Mouse (Mus musculus) embryonic facial prominence, embryonic 10.5 days (tissue): ENCODE data around the gene Nol12. TPM values are rescaled to one million over a fixed set of nuclear protein-coding genes. Genes with fewer than 3 reads are reported as not detected.

ENCODE experiments used
- DNase-seq: peaks from one replicate; pipeline ENCODE4 v3.0.0-alpha.2; 2017; ENCODE audit warnings: low spot score
- H3K27ac ChIP-seq: fragments of 300-500 bp; sonication (generic); replicated peaks from 2 replicates; pipeline ENCODE4 v1.5.1; 2016; ENCODE audit warnings: mild to moderate bottlenecking
- H3K27me3 ChIP-seq: fragments of 300-500 bp; sonication (generic); replicated peaks from 2 replicates; pipeline ENCODE4 v1.6.1; 2016; ENCODE audit warnings: low read depth, mild to moderate bottlenecking; ENCODE audit not compliant: poor library complexity, severe bottlenecking
- H3K36me3 ChIP-seq: fragments of 300-500 bp; sonication (generic); replicated peaks from 2 replicates; pipeline ENCODE4 v1.6.1; 2016; ENCODE audit warnings: mild to moderate bottlenecking, moderate library complexity
- H3K4me1 ChIP-seq: fragments of 300-500 bp; sonication (generic); 2 replicates; pipeline ENCODE4 v1.6.1; 2016
- H3K4me3 ChIP-seq: fragments of 300-500 bp; sonication (generic); 2 replicates; pipeline ENCODE4 v1.5.1; 2016; ENCODE audit warnings: mild to moderate bottlenecking, moderate library complexity
- H3K9me3 ChIP-seq: fragments of 300-500 bp; sonication (generic); 2 replicates; pipeline ENCODE4 v1.6.1; 2016; ENCODE audit warnings: mild to moderate bottlenecking
- WGBS: fragments of 180-500 bp; shearing (Covaris S2); methylation state at CpG from one replicate; pipeline ENCODE4 v1.1.7; 2016; 5-methylcytosine and 5-hydroxymethylcytosine counted together
- microRNA-seq: library from miRNA; unstranded; fragments of <30 nt; microRNA quantifications from one replicate; pipeline ENCODE4, GENCODE M21; 2017
- polyA plus RNA-seq: library from polyadenylated mRNA; unstranded; fragments of >200 nt; fragmentation: Nextera tagmentation; extraction: Ambion mirVana; gene quantifications from 2 replicates; pipeline ENCODE4 v1.2.1, GENCODE M21; 2016

The Nol12 gene
- polyA plus RNA-seq, 1 experiment from 2014 or later, result 69.2 TPM

DNA sequence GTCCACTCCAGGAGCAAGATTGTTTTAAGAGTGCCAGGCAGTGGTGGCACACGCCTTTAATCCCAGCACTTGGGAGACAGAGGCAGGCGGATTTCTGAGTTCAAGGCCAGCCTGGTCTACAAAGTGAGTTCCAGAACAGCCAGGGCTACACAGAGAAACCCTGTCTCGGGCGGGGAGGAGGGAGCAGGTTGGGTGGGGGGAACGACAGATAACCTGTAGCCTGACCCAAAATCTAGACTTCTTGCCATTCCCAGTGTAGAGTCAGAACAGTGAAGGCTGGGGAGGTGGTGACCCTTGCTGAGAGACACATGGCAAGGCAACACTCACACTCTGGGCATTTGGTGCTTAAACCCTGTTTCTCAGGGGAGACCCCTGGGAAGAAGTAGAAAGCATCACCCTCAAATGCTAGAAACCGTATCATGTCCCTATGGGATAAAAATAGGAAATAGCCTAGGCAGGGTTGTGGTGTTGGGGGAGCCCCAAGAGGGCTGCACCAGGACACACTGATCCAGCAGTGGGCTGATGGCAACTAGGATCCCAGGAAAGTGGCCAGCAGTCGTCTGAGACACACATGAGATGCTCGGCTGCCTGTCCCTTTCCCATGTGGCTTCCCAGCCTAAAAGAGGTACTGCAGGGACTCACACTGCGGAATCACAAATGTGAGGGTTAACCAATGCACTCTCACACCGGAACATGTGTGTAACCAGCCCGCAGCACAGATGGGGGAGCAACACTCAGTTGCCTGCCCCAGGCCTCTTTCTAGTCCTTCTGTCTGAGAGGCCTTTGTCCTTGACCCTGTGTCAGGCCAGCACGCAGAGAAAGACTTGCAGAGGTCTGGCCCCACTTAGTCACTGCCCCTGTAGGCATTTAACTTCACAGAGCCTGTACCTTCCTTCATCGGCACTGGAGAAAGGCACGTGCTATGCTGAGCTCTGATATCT, 54.7 kb downstream of the Nol12 start:
- no peak for DNase-seq
- Histone ChIP-seq H3K27ac (no peak overlapping the region), H3K9me3 (no peaks in the 10 kb centered on the region), H3K4me1 (peaks cover 38% of the 10 kb centered on the region), H3K27me3 (no peaks in the 10 kb centered on the region), H3K36me3 (peaks cover 83% of the 10 kb centered on the region), H3K4me3 (no peak overlapping the region)
- WGBS, result 83% methylated on average over 14 of the region's 14 CpGs

DNA sequence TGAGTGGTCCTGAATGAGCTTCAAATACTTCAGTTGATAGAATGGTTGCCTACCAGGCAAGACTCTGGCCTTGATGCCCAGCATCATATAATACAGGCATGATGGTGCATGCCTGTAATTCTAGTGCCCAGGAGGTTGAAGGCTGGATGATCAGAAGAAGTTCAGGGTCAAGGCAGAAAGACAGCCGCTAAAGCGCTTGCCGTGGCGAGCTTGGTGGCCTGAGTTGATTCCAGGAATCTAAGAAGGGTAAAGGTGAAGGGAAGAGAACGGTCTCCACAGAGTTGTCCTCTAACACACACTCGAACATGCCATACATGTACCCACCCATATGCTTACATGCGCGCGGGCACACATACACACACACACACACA, 55.3 kb downstream of the Nol12 start:
- 96% methylated on average over 9 of the region's 9 CpGs for WGBS
- no peaks in the 10 kb centered on the region for H3K9me3 ChIP-seq
- H3K4me1 ChIP-seq, result peaks cover 32% of the 10 kb centered on the region
- H3K27ac ChIP-seq, result no peak overlapping the region
- H3K4me3 ChIP-seq, result no peak overlapping the region
- H3K36me3 ChIP-seq, result peaks cover 90% of the 10 kb centered on the region
- no peak for DNase-seq
- no peaks in the 10 kb centered on the region for H3K27me3 ChIP-seq

DNA sequence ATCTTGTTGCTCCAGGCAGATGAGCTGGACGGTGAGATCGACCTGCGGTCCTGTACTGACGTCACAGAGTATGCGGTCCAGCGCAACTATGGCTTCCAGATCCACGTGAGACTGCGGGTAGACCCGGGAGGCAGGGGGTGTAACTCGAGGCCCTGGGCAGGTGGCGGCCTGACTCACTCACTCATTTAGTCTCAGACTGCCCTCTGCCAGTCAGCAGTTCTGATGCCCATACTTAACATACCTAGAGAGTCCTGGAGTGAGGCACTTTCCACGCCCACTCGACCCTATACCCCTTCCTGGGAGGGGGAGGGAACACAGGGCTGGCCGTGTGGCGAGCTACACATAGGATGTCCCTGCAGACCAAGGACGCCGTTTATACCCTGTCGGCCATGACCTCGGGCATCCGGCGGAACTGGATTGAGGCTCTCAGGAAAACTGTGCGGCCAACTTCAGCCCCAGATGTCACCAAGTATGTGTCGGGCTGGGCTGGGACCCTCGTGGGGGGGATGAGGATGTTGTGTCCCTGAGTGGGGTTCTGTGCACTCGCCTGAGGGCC, 56.3 kb downstream of the Nol12 start:
- Histone ChIP-seq H3K27me3 (no peaks in the 10 kb centered on the region), H3K4me1 (peaks cover 22% of the 10 kb centered on the region), H3K4me3 (no peak overlapping the region), H3K27ac (no peak overlapping the region), H3K36me3 (peaks cover 98% of the 10 kb centered on the region), H3K9me3 (no peaks in the 10 kb centered on the region)
- no peak for DNase-seq
- 93% methylated on average over 25 of the region's 25 CpGs for WGBS

DNA sequence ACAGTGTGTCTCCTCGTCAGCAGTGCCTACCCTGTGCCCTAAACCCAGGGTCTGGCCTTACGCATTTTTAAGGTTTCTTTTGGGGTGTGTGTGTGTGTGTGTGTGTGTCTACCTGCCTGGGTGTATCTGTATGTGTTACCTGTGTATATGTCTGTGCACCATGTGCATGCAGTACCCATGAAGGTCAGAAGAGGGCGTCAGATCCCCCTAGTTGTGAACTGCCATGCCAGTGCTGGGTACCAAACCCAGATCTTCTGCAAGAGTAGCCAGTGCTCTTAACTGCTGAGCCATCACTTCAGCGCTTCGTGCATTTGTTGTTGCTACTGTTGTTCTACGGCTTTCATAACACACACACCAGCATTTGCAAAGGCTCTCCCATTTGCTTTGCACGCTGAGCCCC, 57.5 kb downstream of the Nol12 start:
- Histone ChIP-seq H3K27me3 (no peaks in the 10 kb centered on the region), H3K4me3 (no peak overlapping the region), H3K36me3 (peaks cover 98% of the 10 kb centered on the region), H3K9me3 (no peaks in the 10 kb centered on the region), H3K4me1 (peaks cover 10% of the 10 kb centered on the region), H3K27ac (no peak overlapping the region)
- WGBS, result 93% methylated on average over 7 of the region's 7 CpGs
- DNase-seq, result no peak

DNA sequence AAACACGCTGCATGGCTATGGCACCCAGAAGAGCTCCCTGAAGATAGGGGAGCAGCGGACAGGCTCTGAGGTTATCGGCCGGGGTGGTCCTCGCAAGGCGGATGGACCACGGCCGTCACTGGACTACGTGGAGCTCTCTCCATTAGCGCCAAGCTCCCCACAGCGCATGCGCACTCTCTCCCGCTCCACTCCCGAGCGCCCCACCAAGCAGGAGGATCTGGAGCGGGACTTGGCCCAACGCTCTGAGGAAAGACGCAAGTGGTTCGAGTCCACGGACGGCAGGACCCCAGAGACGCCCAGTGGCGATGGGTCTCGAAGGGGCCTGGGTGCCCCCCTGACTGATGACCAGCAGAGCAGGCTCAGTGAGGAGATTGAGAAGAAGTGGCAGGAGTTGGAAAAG, 58.2 kb downstream of the Nol12 start:
- H3K27ac ChIP-seq, result no peak overlapping the region
- peaks cover 9% of the 10 kb centered on the region for H3K4me1 ChIP-seq
- DNase-seq, result no peak
- H3K9me3 ChIP-seq, result no peaks in the 10 kb centered on the region
- H3K4me3 ChIP-seq, result no peak overlapping the region
- WGBS, result 95% methylated on average over 24 of the region's 24 CpGs
- H3K27me3 ChIP-seq, result no peaks in the 10 kb centered on the region
- peaks cover 100% of the 10 kb centered on the region for H3K36me3 ChIP-seq

Small RNA genes lying within 50 kb of the gene (microRNA-seq; reads per million reads assigned to microRNA genes)
- not detected for gene Mir6955

Other genes with a start within 250 kb of the Nol12 start
- gene Elfn2, start 216.2 kb upstream of the Nol12 start, polyA plus RNA-seq, result 0.05 and 0.16 TPM in 2 replicates
- 36.4 and 39.0 TPM in 2 replicates for gene Mfng, start 161.5 kb upstream of the Nol12 start, polyA plus RNA-seq
- gene Card10, start 131.9 kb upstream of the Nol12 start, polyA plus RNA-seq, result 3.3 and 4.3 TPM in 2 replicates
- gene Cdc42ep1, start 92.3 kb upstream of the Nol12 start, polyA plus RNA-seq, result 19.9 and 20.8 TPM in 2 replicates
- not detected in 2 replicates for gene Lgals2, start 79.4 kb upstream of the Nol12 start, polyA plus RNA-seq
- 52.0 and 53.5 TPM in 2 replicates for gene Gga1, start 57.7 kb upstream of the Nol12 start, polyA plus RNA-seq
- 0.34 and 0.74 TPM in 2 replicates for gene Gm49510, start 35.3 kb upstream of the Nol12 start, polyA plus RNA-seq
- 35.6 and 36.1 TPM in 2 replicates for gene Sh3bp1, start 35.2 kb upstream of the Nol12 start, polyA plus RNA-seq
- gene Pdxp, start 21.0 kb upstream of the Nol12 start, polyA plus RNA-seq, result 32.6 and 36.5 TPM in 2 replicates
- gene Lgals1, start 8.2 kb upstream of the Nol12 start, polyA plus RNA-seq, result 241 and 316 TPM in 2 replicates
- 46.7 and 49.4 TPM in 2 replicates for gene Triobp, start 12.8 kb downstream of the Nol12 start, polyA plus RNA-seq
- 371 and 392 TPM in 2 replicates for gene H1f0, start 93.5 kb downstream of the Nol12 start, polyA plus RNA-seq
- not detected in 2 replicates for gene Galr3, start 107.0 kb downstream of the Nol12 start, polyA plus RNA-seq
- 57.7 and 61.8 TPM in 2 replicates for gene Ankrd54, start 128.0 kb downstream of the Nol12 start, polyA plus RNA-seq
- gene Eif3l, start 140.2 kb downstream of the Nol12 start, polyA plus RNA-seq, result 280 and 287 TPM in 2 replicates
- 7.3 and 7.4 TPM in 2 replicates for gene Micall1, start 174.0 kb downstream of the Nol12 start, polyA plus RNA-seq
- 414 and 440 TPM in 2 replicates for gene Polr2f, start 206.1 kb downstream of the Nol12 start, polyA plus RNA-seq
- 8.0 and 8.2 TPM in 2 replicates for gene 1700088E04Rik, start 206.3 kb downstream of the Nol12 start, polyA plus RNA-seq
- gene Sox10, start 230.3 kb downstream of the Nol12 start, polyA plus RNA-seq, result 11.4 and 12.9 TPM in 2 replicates